Mouse (Mus musculus) CH12.LX (cell line): ENCODE results near the gene Nt5c2. TPM values are rescaled to one million over a fixed set of nuclear protein-coding genes. Genes with fewer than 3 reads are reported as not detected.

Experiments used
- DNase-seq: peaks from one replicate; pipeline ENCODE4 v3.0.0-alpha.2; 2013; ENCODE audit errors: extremely low read depth
- H3K27ac ChIP-seq: 2 replicates; pipeline ENCODE4 v1.5.1; 2012; ENCODE audit warnings: low read depth, mild to moderate bottlenecking, control low read depth, moderate library complexity; ENCODE audit not compliant: insufficient read depth
- H3K27me3 ChIP-seq: replicated peaks from 2 replicates; pipeline ENCODE3; 2012; ENCODE audit warnings: inconsistent platforms
- H3K36me3 ChIP-seq, 2 experiments: replicated peaks in 1 of 2; 2 replicates each; pipeline versions ENCODE3 to v1.6.1; 2012; ENCODE audit warnings: inconsistent platforms in 1 of 2, low read length in 1 of 2, mild to moderate bottlenecking in 1 of 2, mixed read lengths in 1 of 2, moderate library complexity in 1 of 2; ENCODE audit not compliant: control insufficient read depth in 1 of 2, insufficient read depth in 1 of 2
- H3K4me1 ChIP-seq, 2 experiments: 2 replicates each; pipeline ENCODE4 v1.6.1; 2012; ENCODE audit warnings: inconsistent platforms in 1 of 2, moderate library complexity in 1 of 2; ENCODE audit not compliant: insufficient read depth in 2 of 2, control insufficient read depth in 1 of 2
- H3K4me2 ChIP-seq: 2 replicates; pipeline ENCODE4 v1.6.1; 2012; ENCODE audit warnings: low read depth, mild to moderate bottlenecking, control low read depth; ENCODE audit not compliant: poor library complexity, insufficient read depth, severe bottlenecking
- H3K4me3 ChIP-seq, 3 experiments: fragments of 150-350 bp in 1 of 3; sonication (generic) in 1 of 3; replicated peaks in 1 of 3; 2 replicates each; pipeline versions ENCODE3 to v1.5.1; 2011 to 2012; ENCODE audit warnings: low read depth in 2 of 3, low read length in 2 of 3, mild to moderate bottlenecking in 2 of 3, moderate library complexity in 2 of 3, control low read depth in 1 of 3, improper control_type of control experiment in 1 of 3, inconsistent platforms in 1 of 3, mixed read lengths in 1 of 3; ENCODE audit not compliant: poor library complexity in 1 of 3
- H3K79me2 ChIP-seq: replicated peaks from 2 replicates; pipeline ENCODE4 v1.6.1; 2012; ENCODE audit warnings: mild to moderate bottlenecking, moderate library complexity; ENCODE audit not compliant: control insufficient read depth, poor library complexity, insufficient read depth, severe bottlenecking; ENCODE audit errors: extremely low read depth
- H3K9ac ChIP-seq: 2 replicates; pipeline ENCODE4 v1.6.1; 2012; ENCODE audit warnings: low read depth, mild to moderate bottlenecking, control low read depth, moderate library complexity; ENCODE audit not compliant: insufficient read depth
- H3K9me3 ChIP-seq: replicated peaks from 2 replicates; pipeline ENCODE3; 2012; ENCODE audit warnings: low read length, inconsistent platforms, mixed read lengths
- CHD1 ChIP-seq: IDR thresholded peaks from 2 replicates; pipeline ENCODE4 v1.6.1; 2012; ENCODE audit warnings: low read depth, low read length, improper control_type of control experiment, inconsistent platforms
- CHD2 ChIP-seq: IDR thresholded peaks from 2 replicates; pipeline ENCODE4 v1.6.1; 2011; ENCODE audit warnings: low read length, improper control_type of control experiment
- E2F4 ChIP-seq: IDR thresholded peaks from 2 replicates; pipeline ENCODE4 v1.6.1; 2011; ENCODE audit warnings: low read depth, low read length, improper control_type of control experiment; ENCODE audit not compliant: insufficient replicate concordance
- GABPA ChIP-seq: IDR thresholded peaks from 2 replicates; pipeline ENCODE4 v1.6.1; 2012; ENCODE audit warnings: low read depth, low read length, improper control_type of control experiment, inconsistent platforms; ENCODE audit not compliant: insufficient replicate concordance
- HCFC1 ChIP-seq: IDR thresholded peaks from 2 replicates; pipeline ENCODE4 v1.6.1; 2012; ENCODE audit warnings: low read depth, mild to moderate bottlenecking, inconsistent platforms, low read length, improper control_type of control experiment
- IRF4 ChIP-seq: IDR thresholded peaks from 2 replicates; pipeline ENCODE4 v1.6.1; 2014; ENCODE audit warnings: low read depth, mild to moderate bottlenecking, inconsistent platforms, low read length, improper control_type of control experiment
- KAT2A ChIP-seq: IDR thresholded peaks from 2 replicates; pipeline ENCODE4 v1.6.1; 2012; ENCODE audit warnings: low read length, improper control_type of control experiment, inconsistent platforms; ENCODE audit not compliant: insufficient replicate concordance
- MAZ ChIP-seq: IDR thresholded peaks from 2 replicates; pipeline ENCODE4 v1.6.1; 2012; ENCODE audit warnings: low read depth, mild to moderate bottlenecking, inconsistent platforms, low read length, improper control_type of control experiment, moderate library complexity
- MEF2A ChIP-seq: IDR thresholded peaks from 2 replicates; pipeline ENCODE4 v1.6.1; 2014; ENCODE audit warnings: low read depth, mild to moderate bottlenecking, inconsistent platforms, low read length, improper control_type of control experiment, borderline replicate concordance
- NELFE ChIP-seq: IDR thresholded peaks from 2 replicates; pipeline ENCODE4 v1.6.1; 2011; ENCODE audit warnings: low read depth, low read length, improper control_type of control experiment
- NRF1 ChIP-seq: IDR thresholded peaks from 2 replicates; pipeline ENCODE4 v1.6.1; 2014; ENCODE audit warnings: low read depth, mild to moderate bottlenecking, inconsistent platforms, low read length, improper control_type of control experiment, moderate library complexity
- PAX5 ChIP-seq: IDR thresholded peaks from 2 replicates; pipeline ENCODE4 v1.6.1; 2012; ENCODE audit warnings: low read length, inconsistent platforms, mixed read lengths
- POLR2A ChIP-seq: IDR thresholded peaks from 2 replicates; pipeline ENCODE4 v1.6.1; 2011; ENCODE audit warnings: low read depth, mild to moderate bottlenecking, improper control_type of control experiment, low read length
- POLR2AphosphoS2 ChIP-seq: IDR thresholded peaks from 2 replicates; pipeline ENCODE4 v1.6.1; 2011; ENCODE audit warnings: low read depth, low read length, improper control_type of control experiment
- RCOR1 ChIP-seq: conservative IDR thresholded peaks from 2 replicates; pipeline ENCODE4 v1.6.1; 2012; ENCODE audit warnings: low read depth, mild to moderate bottlenecking, inconsistent platforms, low read length, improper control_type of control experiment
- USF1 ChIP-seq: IDR thresholded peaks from 2 replicates; pipeline ENCODE4 v1.6.1; 2014; ENCODE audit warnings: low read depth, mild to moderate bottlenecking, inconsistent platforms, low read length, improper control_type of control experiment
- USF2 ChIP-seq: conservative IDR thresholded peaks from 2 replicates; pipeline ENCODE4 v1.6.1; 2011; ENCODE audit warnings: low read depth, low read length, improper control_type of control experiment
- dilution Hi-C: fragments of 300-500 bp; cut with MboI; formaldehyde crosslinking; loops from 2 replicates; pipeline ENCODE4 v1.14.3; 2020; ENCODE audit warnings: low sequenced_read_pairs; ENCODE audit not compliant: extremely low pct_unique_long_range_greater_than_20kb, extremely low pct_ligation_motif_present
- in situ Hi-C: fragments of 300-500 bp; cut with MboI; formaldehyde crosslinking; loops from 3 replicates; pipeline ENCODE4 v1.14.3; 2019; ENCODE audit warnings: low sequenced_read_pairs, low pct_ligation_motif_present, low pct_unique_long_range_greater_than_20kb, mixed read lengths
- polyA plus RNA-seq: library from polyadenylated mRNA; unstranded; fragments of >175 nt; gene quantifications from 2 replicates; pipeline ENCODE4 v1.2.1, GENCODE M21; 2012; ENCODE audit warnings: low read depth; ENCODE audit not compliant: insufficient read length
- total RNA-seq, 2 experiments: library from RNA; depleted of rRNA; stranded (reverse); fragments of 300-350 nt in 1 of 2; fragments of >200 nt in 1 of 2; gene quantifications; 2 replicates each; pipeline ENCODE4 v1.2.3; 2012 to 2014

Gene Nt5c2
- total and polyA plus RNA-seq, 3 experiments, result 15.1 to 62.9 (median 21.1) TPM

DNA sequence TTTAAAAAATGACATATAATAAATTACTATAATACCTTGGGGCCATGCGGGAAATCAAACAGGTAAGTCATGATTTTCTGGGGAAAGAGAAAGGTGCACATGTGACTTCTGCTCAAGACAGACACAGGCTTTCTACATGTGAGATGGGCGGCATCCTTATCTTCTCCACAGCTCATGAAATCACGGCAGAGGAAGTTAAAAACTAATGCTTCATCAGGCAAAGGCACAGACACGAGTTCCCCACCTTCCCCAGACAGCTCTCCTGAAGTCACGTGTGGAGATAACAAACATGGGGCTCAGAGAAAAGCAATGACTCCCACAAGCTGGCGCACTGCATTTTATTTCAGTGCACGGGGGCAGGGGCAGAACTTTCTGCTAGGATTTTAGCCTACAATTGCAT lies 121.5 kb downstream of the Nt5c2 start:
- in situ Hi-C loops (no loop called here), dilution Hi-C loops (no loop called here)
- Histone ChIP-seq H3K9ac (no peak overlapping the region), H3K36me3 (peaks cover 55 to 82% of the 10 kb centered on the region in 2 experiments), H3K79me2 (no peaks in the 10 kb centered on the region), H3K4me2 (no peak overlapping the region), H3K27me3 (no peaks in the 10 kb centered on the region), H3K4me1 (peaks cover 0 to under 1% of the 10 kb centered on the region in 2 experiments; a peak in 1 of 4 replicates), H3K9me3 (peaks cover 8% of the 10 kb centered on the region), H3K4me3 (no peak overlapping the region), H3K27ac (no peak overlapping the region)
- DNase-seq, result no peak
- TF ChIP-seq RCOR1 (no peak), USF1 (no peak), PAX5 (no peak), POLR2A (no peak), NRF1 (no peak), KAT2A (no peak), GABPA (no peak), CHD2 (no peak), CHD1 (no peak), E2F4 (no peak), USF2 (no peak), MEF2A (no peak)

DNA sequence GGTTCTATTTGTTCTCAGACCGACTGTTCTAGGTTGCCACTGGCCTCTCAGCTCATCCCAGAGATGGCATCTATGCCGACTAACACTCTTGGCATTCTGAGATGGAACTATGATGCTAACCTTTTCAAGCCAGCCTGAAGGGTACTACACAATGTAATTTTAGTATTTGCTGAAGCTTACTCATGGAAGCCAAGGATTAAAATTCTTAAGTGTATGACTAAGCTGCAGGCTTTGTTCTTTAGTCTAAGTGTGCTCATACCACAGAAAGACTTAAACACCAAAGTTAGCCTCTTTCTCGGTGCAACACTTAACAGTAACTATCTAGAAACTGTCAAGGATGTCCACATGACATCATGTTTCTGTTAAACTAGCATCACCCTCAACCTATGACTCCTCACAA lies 122.1 kb downstream of the Nt5c2 start:
- H3K9me3 ChIP-seq, result peaks cover 8% of the 10 kb centered on the region
- peaks cover 55 to 82% of the 10 kb centered on the region in 2 experiments for H3K36me3 ChIP-seq
- H3K79me2 ChIP-seq, result no peaks in the 10 kb centered on the region
- TF ChIP-seq IRF4, result no peak
- no peak for TF ChIP-seq MAZ
- no peak for TF ChIP-seq CHD2
- TF ChIP-seq POLR2AphosphoS2, result no peak
- TF ChIP-seq NELFE, result no peak
- no peak for TF ChIP-seq KAT2A
- TF ChIP-seq HCFC1, result no peak
- in situ Hi-C loops (no loop called here), dilution Hi-C loops (no loop called here)
- H3K27me3 ChIP-seq, result no peaks in the 10 kb centered on the region
- DNase-seq, result no peak
- H3K9ac ChIP-seq, result no peak overlapping the region
- no peak overlapping the region for H3K4me2 ChIP-seq
- H3K4me3 ChIP-seq, result no peak overlapping the region
- peaks cover 0 to 7% of the 10 kb centered on the region in 2 experiments; a peak in 2 of 4 replicates for H3K4me1 ChIP-seq
- no peak overlapping the region for H3K27ac ChIP-seq
